Mouse (Mus musculus) ovary, adult 18-20 months (tissue): ENCODE data around the gene Fdxacb1.

ENCODE experiments used
- DNase-seq: peaks from one replicate; pipeline ENCODE4 v3.0.0; 2022; ENCODE audit warnings: low spot score, mixed read lengths

The Fdxacb1 gene

DNA sequence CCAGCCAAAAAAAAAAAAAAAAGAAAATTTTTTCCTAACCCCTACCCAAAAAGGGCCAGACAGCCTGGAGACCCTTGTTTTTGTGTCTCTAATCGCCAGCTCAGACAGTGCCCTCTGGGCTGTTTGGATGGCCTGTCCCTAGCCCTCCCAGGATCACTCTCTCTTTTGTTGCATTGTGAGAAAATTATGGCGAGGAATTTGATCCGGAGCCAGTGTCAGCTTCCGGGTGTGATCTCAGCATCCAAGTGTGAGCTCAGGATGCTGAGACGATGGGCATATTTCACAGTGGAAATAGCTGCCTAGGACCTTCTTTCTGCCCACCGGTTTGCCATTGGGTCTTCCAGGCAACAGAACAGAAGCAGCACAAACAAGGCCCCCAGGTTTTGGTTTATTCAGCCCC is 17.3 kb upstream of the Fdxacb1 start:
- DNase-seq, result no peak

DNA sequence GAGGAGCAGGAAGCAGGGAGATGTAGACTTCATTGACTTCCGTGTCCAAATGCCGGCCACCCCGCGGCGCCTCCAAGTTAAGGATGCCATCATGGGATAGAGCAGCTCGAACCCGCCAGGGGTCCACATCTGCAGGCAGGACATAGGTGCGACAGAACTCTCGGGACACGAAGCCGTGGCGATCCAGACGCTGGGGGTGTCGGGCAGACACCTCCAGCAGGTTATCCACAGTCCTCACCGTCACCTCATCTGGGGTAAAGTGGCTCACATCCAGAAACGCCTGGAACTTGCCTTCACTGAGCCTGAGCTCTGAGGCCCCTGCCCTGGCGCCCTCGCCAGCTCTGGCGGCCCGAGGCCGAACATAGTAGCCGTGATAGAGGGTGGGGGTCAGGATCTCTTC is 16.7 kb upstream of the Fdxacb1 start, which contains the start of gene Cryab:
Gene Cryab, plus strand, starts transcription at position 3 of the 400 bp plus-strand sequence.
- no peak for DNase-seq

DNA sequence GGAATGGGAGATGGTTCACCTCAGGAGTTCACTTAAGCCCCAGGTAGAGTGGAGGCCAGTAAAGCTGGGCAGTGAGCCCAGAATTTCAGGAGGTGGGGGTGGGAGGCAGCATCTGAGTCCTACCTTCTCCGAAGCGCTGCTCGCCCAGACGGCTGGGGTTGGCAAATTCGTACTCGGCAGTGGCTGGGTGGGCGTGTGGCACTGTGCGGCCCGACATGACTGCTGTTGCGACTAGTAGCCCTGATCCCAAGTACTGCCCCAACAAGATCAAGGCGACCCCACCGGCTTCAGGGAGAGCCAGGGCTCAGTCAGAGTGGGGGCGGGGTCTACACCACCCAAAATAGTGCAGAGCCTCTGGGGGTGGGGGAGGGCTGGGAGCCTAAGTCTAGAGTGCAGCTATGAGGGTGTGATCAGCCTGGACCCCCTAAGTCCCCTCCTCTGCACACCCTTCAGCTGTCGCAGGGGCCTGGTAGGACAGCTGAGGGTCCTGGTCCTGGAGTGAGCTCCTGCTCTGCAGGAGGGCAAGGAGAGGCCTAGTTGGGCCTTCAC is 15.9 kb upstream of the Fdxacb1 start, which contains the start of gene Hspb2:
Gene Hspb2, minus strand, starts transcription at position 301 of the 549 bp plus-strand sequence.
- no peak for DNase-seq

DNA sequence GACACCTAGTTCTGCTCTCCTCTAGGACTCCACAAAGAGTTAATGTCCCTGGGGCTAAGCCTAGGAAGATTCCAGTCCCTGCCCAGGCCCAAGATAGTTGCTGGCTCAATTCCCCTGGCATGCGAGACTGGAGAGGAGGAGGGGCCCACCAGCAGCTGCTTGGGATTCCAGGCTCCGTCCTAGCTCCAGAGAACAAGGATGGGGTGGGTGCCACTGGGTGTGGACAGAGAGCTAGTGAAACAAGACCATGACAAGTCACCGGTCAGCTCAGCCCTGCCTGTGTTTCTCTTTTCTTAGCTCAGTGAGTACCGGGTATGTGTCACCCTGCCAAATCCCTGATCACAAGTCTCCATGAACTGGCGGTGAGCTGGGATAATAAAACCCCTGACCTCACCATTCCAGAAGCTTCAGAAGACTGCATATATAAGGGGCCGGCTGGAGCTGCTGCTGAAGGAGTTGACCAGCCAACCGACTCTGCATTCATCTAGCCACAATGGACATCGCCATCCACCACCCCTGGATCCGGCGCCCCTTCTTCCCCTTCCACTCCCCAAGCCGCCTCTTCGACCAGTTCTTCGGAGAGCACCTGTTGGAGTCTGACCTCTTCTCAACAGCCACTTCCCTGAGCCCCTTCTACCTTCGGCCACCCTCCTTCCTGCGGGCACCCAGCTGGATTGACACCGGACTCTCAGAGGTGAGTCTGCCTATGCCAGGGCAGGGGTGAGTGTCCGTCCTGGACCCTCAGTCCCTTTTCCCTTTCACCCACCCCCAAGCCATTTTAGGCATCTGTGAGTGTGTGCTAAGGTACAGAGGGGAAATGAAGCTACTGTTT is 15.0 kb upstream of the Fdxacb1 start:
- peak; percentile 65 for DNase-seq

DNA sequence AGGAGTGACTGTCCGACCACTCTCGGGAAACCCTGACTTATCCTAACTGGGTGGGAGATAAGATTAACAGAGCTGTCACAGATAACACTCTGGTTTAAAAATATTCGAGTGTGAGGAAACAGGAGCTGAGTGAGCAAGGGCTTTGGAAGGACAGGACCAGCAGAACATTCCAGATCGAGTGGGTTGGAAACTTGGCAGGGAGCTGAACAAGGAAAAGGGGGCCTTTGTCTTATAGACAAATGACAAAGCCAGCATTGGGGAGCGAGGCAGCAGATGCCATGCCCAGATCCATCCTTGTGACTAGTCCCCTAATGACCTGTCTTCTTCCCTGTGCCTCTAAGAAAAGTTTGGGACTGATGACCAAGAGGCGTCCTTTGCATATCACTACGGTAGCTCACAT is 14.1 kb upstream of the Fdxacb1 start:
- no peak for DNase-seq

DNA sequence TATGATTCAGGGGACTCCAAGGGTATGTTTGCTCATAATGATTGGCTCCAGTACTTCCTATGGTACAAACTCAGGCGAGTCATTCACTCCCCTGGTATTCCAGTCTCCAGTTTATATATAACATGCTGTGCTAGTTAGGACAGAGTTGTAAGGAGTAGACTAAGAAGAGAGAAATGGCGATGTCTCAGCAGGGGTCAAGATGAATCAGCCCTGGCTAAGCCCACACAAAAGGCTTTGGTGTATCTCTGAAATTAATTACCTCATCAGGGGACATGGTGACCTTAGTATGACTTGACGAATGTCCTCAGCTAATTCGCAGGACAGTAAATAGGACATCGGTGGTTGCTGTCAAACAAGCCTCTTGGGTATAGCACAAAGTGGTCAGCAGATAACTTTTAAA is 11.3 kb upstream of the Fdxacb1 start:
- DNase-seq, result no peak

DNA sequence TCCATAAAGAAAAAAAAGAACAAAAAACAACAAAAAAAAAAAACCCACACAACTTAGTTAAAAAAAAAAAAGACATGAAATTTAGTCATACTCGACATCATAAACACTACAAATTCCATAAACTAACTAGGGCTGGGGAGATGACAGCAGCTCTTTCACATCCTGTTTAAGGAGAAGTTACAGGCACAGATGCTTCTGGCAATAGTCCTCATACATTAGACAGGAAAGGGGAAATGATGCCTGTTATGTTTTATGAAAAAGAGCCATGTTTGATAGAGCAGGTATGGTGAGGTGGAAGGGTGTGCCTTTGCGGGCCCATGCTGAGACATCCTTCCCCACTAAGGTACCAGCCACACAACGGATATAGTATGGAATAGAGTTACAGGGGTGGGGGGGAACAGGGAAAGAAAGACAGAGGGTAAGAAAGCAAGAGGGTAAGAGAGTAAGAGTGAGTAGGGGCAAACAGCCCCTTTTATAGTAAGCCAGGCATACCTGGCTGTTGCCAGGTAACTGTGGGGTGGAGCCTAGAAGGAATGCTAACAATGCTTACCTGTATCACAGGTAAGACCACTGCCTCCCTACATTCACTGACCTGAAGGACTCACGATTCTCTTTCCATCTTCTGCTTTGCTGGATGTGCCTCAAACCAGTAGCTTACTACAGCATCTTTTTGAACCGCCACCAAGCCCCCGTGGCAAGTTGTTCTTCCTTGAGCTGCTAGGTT is 6.4 kb upstream of the Fdxacb1 start:
- no peak for DNase-seq

DNA sequence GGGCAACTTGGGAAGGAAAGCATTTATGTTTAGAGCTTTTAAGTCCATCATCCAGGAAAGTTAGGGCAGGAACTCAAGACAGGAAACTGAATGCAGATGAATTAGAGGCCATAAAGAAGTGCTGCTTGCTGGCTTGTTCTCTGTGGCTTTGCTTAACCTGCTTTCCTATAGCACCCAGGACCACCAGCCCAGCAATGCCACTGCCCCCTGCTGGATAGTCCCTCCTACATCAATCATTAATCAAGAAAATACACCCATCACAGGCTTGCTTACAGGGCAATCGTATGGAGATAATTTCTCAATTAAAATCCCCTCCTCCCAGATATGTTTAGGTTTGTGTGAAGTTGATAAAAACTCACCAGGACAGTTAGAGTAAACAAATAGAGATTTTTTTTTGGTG is 4.7 kb upstream of the Fdxacb1 start:
- DNase-seq, result no peak

DNA sequence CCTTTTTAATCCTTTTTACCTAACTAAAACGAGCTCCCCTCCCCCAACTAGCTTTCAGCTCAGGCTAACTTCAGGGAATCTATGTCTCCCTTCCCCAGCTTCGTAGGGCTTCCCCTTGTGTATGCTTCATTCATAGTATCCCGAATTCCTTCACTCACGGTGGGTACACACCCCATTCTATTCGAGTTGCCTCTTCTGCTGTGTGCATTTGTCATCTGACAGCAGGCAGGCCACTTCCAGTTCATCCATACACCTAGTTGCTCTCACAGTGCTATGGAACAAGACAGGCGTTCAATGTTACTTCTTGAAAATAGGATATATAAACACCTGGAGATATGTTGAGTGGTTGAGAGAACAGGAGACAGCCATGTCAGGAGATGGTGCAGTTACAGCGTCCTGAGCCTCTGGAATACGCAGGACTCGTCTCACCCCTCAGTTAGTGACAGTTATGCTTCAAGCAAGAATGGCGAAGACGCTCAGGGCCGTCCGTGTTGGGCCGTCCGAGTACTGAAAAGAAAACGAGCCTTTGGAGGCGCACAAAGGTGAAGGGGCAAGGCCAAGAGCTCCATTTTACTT is 417 bp upstream of the Fdxacb1 start:
- DNase-seq, result no peak

DNA sequence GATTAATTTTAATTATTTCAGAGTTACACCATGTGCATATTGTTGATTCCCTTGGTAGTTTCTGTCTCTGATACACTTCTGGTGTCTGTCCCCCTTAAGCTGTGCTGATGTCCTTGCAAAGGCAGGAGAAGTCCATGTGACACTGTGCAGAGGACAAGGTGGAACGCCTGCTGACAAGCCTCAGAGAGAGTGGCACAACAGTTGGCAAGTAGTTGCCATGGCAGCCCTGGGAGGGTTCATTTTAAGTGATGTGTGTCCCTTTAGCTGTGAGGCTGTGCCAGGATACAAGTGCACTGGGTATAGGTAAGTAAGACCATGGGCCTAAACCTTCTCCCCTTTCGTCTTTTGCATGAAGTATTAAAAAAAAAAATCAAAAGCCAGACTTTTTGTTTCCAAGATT is 2.0 kb downstream of the Fdxacb1 start:
- no peak for DNase-seq

DNA sequence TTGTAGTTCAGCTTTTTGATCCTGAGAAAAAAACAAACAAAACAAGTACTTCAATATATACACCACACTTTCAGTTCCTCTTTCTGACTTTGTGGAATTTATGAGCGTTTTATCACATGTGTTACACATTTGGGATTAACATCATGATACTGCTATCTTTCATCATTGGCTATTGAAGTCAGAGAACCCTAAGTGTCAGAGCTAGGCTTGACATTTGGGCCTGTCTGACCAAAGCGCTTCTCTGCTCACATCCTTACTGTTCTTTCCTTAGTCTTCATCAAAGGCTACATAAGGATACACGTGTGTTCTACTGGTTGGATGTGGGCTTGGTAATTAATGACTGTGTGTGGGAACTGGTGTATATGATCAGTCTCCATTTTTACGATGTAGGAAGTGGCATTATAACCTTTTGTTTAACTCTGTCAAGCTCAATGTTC is 6.0 kb downstream of the Fdxacb1 start:
- no peak for DNase-seq

DNA sequence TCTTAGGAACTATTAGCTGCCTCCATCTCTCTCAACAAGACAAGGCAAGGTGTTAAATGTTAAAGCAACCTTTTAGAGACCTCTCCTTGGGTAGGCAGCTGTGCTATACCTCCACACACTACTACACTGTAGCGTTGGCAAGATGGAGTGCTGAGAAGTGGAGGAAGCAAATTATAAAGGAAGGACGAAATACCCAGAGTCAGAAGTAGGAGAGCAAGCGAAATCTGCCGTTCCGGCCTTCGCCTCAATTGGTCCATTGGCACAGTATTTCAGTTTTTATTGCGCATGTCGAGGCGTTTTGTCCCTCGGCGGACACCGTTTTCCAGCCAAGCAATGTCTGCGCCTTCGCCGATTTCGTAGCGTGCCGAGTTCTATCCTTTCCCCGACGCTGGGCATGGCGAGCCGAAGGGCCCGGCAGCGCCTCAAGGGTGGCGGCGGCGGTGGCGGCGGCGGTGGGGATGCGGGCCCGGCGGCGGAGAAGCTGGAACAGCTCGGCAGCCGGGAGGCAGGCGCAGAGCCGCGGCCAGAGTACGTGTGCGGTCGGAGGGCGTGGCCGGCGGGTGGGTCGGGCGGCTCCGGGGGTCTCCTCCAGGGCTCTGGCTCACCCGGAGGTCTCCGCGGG is 7.1 kb downstream of the Fdxacb1 start, which contains the start of the genes Alg9 and 1110032A03Rik:
Gene Alg9, plus strand, starts transcription at position 29 of the 622 bp plus-strand sequence.
Gene 1110032A03Rik, minus strand, starts transcription at position 530 of the 622 bp plus-strand sequence.
- peak; percentile 70 for DNase-seq

DNA sequence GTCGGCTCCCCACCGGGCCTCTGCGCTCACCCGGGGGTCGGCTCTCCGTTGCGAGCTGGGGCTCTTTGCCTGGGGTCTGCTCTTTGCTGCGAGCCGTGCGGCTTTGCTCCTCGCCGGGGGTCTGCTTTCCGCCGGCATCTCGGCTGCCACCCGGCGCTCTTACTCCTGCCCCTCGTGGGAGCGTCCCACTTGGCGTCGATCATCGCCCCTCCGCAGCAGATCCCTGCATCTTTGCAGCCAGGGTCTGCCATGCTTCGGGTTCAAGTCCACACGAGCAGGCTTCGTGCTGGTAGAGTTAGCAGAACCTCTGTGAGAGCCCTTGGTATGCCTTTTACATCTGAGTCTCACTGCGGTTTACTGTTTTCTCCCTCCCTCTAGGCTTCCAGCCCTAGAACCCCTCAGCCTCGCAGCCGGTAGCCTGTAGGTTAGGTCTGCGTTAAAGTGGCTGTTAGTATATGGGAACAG is 7.7 kb downstream of the Fdxacb1 start:
- DNase-seq, result no peak

DNA sequence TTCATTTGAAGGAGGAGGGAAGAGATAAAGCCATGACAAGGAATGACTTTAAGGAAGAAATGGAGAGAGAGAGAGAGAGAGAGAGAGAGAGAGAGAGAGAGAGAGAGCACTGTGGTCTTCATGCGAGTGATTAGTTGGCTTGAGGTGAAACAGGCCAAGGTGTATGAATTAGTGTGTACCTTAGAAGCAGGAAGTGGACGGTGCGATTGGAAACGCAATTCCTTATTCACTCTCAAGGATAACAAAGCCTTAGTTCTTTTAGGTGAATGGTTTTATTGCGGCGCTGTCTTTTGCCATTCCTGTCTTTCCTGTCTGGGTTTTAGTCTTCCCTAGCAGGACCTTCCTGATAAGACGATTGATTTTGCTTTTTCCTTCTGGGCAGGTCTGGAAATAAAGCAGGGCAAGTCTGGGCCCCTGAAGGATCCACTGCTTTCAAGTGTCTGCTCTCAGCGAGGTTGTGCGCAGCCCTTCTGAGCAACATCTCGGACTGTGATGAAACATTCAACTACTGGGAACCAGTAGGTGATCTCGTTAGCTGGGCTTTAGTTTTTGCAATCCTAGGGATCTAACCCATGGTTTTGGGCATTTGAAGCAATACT is 8.2 kb downstream of the Fdxacb1 start:
- DNase-seq, result no peak

DNA sequence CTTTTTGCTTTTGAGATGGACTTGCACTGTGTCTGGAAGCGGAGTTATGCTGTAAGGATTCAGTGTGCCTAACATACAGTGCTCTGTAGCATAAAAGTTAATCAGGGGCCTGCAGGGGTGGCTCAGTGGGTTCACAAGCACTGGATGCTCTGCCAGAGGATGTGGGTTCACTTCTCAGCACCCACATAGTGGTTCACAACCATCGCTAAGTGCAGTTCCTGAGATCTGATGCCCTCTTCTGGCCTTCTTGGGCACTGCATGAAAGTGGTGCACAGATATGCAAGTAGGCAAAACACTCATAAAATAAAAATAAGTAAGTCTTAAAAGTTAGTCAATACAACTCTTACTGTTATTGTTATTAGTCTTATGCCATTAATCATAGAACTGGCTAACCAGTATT is 14.1 kb downstream of the Fdxacb1 start:
- no peak for DNase-seq

DNA sequence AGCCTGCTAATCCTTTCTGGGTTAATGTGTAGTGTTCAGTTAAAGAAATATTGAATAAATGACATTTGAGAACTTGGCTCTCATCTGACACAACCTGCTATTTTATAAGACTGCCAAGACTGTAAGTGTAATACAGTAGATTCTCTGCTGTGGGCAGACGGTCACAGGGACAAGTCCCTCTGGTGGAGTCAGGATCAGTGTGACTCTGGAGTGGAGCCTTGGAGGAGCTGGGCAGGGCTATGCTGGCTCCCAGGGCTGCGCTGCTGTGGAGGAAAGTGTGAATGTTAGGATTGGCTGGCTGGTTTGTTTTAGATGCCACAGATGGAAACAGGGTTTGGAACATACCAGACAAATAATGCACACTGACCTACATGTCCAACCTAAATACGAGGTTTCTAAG is 27.2 kb downstream of the Fdxacb1 start:
- no peak for DNase-seq

DNA sequence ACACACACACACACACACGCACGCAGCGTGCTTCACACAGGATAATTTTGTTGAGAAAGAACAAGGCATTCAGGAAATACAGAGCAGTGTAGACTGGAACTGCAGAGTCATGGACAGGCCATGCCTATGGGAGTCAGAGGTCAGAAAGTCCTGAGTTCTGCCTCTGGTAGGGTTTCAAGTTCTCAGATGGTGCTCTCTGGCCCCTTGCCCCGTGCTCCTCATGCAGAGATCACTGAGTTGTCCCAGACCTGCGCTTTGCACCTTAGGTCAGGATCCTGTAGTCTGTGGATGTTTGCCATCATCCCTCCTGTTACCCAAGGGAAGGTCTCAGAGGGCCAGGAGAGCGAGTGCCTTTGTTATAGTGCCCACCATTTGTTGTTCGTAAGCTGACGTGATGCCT is 28.7 kb downstream of the Fdxacb1 start:
- DNase-seq, result no peak

DNA sequence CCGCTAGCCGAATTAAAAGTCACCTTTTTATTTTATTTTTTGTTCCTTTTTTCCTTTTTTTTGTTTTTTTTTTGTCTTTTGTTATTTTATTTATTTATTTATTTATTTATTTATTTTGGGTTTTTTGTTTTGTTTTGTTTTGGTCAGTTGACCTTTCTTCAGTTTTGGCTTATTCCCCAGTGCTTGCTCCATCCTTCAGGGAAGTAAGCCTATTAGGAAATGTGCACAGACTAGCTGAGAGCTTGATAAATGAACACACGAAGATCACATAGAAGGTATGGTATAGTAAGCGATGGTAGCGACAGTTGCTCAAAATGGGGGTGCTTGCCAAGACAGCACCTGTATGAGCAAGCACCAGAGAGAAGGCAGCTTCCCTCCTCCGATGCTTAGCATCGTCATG is 29.6 kb downstream of the Fdxacb1 start:
- DNase-seq, result no peak

DNA sequence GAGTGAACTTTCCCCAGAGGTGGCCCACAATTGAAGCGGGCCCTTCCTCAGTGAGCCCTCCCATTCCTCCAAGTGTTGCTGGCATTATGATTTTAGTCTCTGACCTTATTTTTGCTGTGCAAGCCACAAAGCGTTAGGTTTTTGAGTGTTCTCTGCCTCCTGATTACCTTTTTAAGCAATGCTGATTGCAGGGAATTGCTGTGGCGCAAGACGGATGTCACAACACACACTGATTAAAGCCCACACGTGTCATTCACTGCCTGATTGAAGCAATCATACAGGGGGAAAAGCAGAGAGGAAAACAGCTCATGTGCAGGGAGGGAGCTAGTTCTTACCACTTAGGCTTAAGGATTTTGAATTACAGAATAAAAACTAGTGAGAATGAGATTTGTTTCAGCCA is 30.3 kb downstream of the Fdxacb1 start:
- DNase-seq, result no peak

DNA sequence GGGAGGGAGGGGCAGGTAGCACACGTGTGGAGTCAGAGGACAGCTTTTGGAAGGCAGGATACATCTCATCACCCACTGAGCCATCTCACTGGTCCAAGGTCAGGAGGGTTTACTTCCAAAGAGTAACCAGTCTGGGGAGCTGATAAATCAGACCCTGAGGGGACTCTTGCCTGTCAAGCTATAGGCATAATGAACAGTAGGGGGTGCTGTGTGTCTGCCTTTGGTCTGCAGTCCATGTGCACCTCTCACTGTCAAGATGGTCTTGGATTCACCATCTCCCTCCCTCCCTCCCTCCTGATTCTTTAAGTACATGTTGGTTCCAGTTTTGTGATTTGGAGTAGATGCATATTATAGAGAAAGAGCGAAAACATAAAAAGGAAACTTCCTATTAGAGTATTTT is 32.9 kb downstream of the Fdxacb1 start:
- DNase-seq, result no peak

DNA sequence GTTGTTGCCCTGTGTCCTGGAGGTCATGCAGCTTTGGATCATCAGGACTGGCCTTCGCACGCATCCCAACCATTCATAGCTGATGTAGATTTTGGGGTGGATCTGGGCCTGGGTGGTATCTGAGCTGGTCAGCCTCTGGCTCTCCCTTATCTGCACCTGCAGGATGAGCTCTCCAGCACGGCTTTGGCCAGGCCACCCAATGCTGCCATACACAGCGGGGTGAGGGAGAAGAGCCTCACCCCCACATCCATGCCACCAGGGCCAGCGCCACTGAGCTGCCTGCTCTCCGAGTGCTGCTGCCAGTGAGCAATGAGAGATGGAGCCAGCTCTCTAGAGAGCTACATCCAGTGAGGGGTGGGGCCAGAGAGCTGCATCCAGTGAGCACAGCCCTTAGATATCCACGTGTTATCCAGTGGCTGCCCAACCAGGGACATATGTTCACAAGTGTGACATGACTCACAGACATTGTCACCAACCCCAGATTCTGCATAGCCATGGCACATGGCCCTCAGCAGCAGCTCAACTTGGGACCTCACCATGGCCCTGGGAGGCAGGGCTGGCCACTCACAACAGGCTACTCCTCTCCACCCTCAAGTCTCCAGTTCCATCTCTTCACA is 35.1 kb downstream of the Fdxacb1 start:
- no peak for DNase-seq
